Comparison of ENCODE assay signal across 31 mouse cellular contexts in genomic region chr16:21987956-21988355, GRCm38 (mm10). TPM values are rescaled to one million over a fixed set of nuclear protein-coding genes. Genes with fewer than 3 reads are reported as not detected.
DNase-seq lines count a peak whose midpoint lies in the region; ATAC-seq and TF ChIP-seq lines count a peak whose summit lies in the region.
"Had no signal": no experiment of that assay in that cellular context is flagged by ENCODE, and none has a peak within 500 bp of the region (broad histone marks: within the 10 kb centered on the region; RNA-seq: fewer than 3 reads in every experiment).

No protein-coding gene starts in this region.

- H3K27me3 ChIP-seq in CH12.LX (replicated peaks) = no peaks in the 10 kb centered on the region
- no peaks in the 10 kb centered on the region for H3K27me3 ChIP-seq in intestine, postnatal 0 days (replicated peaks; ENCODE audit: control insufficient read depth, insufficient read depth, low read length)
- H3K27me3 ChIP-seq: embryonic facial prominence, embryonic 13.5 days; forebrain, embryonic 12.5 days; forebrain, embryonic 15.5 days; heart, embryonic 13.5 days; hindbrain, embryonic 12.5 days; hindbrain, embryonic 15.5 days had no signal

- H3K9ac ChIP-seq in CH12.LX (ENCODE audit: insufficient read depth, low read depth) = no peak overlapping the region
- no peak overlapping the region for H3K9ac ChIP-seq in intestine, postnatal 0 days (ENCODE audit: low read depth, low read length)
- H3K9ac ChIP-seq: embryonic facial prominence, embryonic 13.5 days; forebrain, embryonic 12.5 days; forebrain, embryonic 15.5 days; heart, embryonic 13.5 days; hindbrain, embryonic 12.5 days; hindbrain, embryonic 15.5 days had no signal

- no peak for TF ChIP-seq CTCF in CH12.LX (conservative IDR thresholded peaks at IDR 0.05 in 1 of 2, IDR thresholded peaks at IDR 0.05 in 1 of 2; ENCODE audit: low read depth in 2 of 2, low read length in 2 of 2)
- no peak for TF ChIP-seq CTCF in intestine, postnatal 0 days (IDR thresholded peaks at IDR 0.05; ENCODE audit: low read depth)

- no peaks in the 10 kb centered on the region for H3K9me3 ChIP-seq in CH12.LX (replicated peaks; ENCODE audit: low read length)
- H3K9me3 ChIP-seq in intestine, postnatal 0 days (ENCODE audit: control insufficient read depth) = no peaks in the 10 kb centered on the region
- H3K9me3 ChIP-seq: embryonic facial prominence, embryonic 13.5 days; forebrain, embryonic 12.5 days; forebrain, embryonic 15.5 days; heart, embryonic 10.5 days; heart, embryonic 13.5 days; hindbrain, embryonic 12.5 days; hindbrain, embryonic 15.5 days had no signal

- no peak for TF ChIP-seq POLR2A in CH12.LX (IDR thresholded peaks at IDR 0.05; ENCODE audit: low read depth, low read length)

- 55% methylated on average over 5 of the region's 5 CpGs for WGBS in intestine, postnatal 0 days

- no peak overlapping the region for H3K4me3 ChIP-seq in CH12.LX (replicated peaks in 1 of 3; ENCODE audit: low read depth in 2 of 3, low read length in 2 of 3, poor library complexity in 1 of 3)
- no peak overlapping the region for H3K4me3 ChIP-seq in intestine, postnatal 0 days (ENCODE audit: low read depth, low read length)
- H3K4me3 ChIP-seq: embryonic facial prominence, embryonic 10.5 days; embryonic facial prominence, embryonic 13.5 days; erythroblast, embryonic 14.5 days; forebrain, embryonic 12.5 days; forebrain, embryonic 15.5 days; gastrocnemius, adult 2 months; heart, embryonic 10.5 days; heart, embryonic 13.5 days; hindbrain, embryonic 12.5 days; hindbrain, embryonic 15.5 days had no signal

- no peaks in the 10 kb centered on the region for H3K36me3 ChIP-seq in CH12.LX (replicated peaks in 1 of 2; ENCODE audit: control insufficient read depth in 1 of 2, insufficient read depth in 1 of 2, low read length in 1 of 2)
- peaks cover 4% of the 10 kb centered on the region; the same call in 1 of the 2 replicates for H3K36me3 ChIP-seq in intestine, postnatal 0 days (ENCODE audit: control insufficient read depth, insufficient read depth)
- H3K36me3 ChIP-seq: embryonic facial prominence, embryonic 10.5 days; embryonic facial prominence, embryonic 13.5 days; forebrain, embryonic 12.5 days; forebrain, embryonic 15.5 days; heart, embryonic 10.5 days; heart, embryonic 13.5 days; hindbrain, embryonic 12.5 days; hindbrain, embryonic 15.5 days had no signal

- no peak for TF ChIP-seq RAD21 in CH12.LX (IDR thresholded peaks at IDR 0.05; ENCODE audit: low read depth, low read length)

- no peak for TF ChIP-seq EP300 in CH12.LX (IDR thresholded peaks at IDR 0.05; ENCODE audit: low read length)

- H3K27ac ChIP-seq in CH12.LX (ENCODE audit: insufficient read depth, low read depth) = no peak overlapping the region
- H3K27ac ChIP-seq in intestine, postnatal 0 days (ENCODE audit: low read depth, low read length) = peak overlapping the region; percentile 60
- H3K27ac ChIP-seq: embryonic facial prominence, embryonic 10.5 days; embryonic facial prominence, embryonic 13.5 days; forebrain, embryonic 12.5 days; forebrain, embryonic 15.5 days; gastrocnemius, adult 2 months; heart, embryonic 10.5 days; heart, embryonic 13.5 days; hindbrain, embryonic 12.5 days; hindbrain, embryonic 15.5 days had no signal

- DNase-seq in CH12.LX (ENCODE audit: extremely low read depth) (peak; percentile 44), ES-CJ7 (ENCODE audit: low read depth, low spot score) (peak; percentile 63), ZHBTc4 (ENCODE audit: low read depth, low spot score) (peak; percentile 76), adipocyte (ENCODE audit: low spot score) (no peak)
- DNase-seq in kidney, adult 8-10 months = no peak
- DNase-seq in adrenal gland, adult 2 months = no peak
- DNase-seq: adrenal gland, adult 8-10 months; adrenal gland, postnatal 25 days; B cell, adult 2 months; cerebellum, adult 11-12 months; cerebellum, adult 8-10 months; cerebellum, postnatal 10 days; cerebellum, postnatal 36 days; embryo, embryonic 11 days; gastrocnemius, adult 2 months; gastrocnemius, postnatal 14 days; heart, adult 18-20 months; kidney, adult 11 months; kidney, adult 9 months had no signal

- H3K79me2 ChIP-seq in CH12.LX (replicated peaks; ENCODE audit: control insufficient read depth, extremely low read depth, insufficient read depth, poor library complexity, severe bottlenecking) = no peaks in the 10 kb centered on the region

- H3K4me2 ChIP-seq in CH12.LX (ENCODE audit: insufficient read depth, low read depth, poor library complexity, severe bottlenecking) = no peak overlapping the region
- H3K4me2 ChIP-seq in intestine, postnatal 0 days (replicated peaks; ENCODE audit: low read depth) = no peak overlapping the region
- H3K4me2 ChIP-seq: embryonic facial prominence, embryonic 13.5 days; forebrain, embryonic 12.5 days; forebrain, embryonic 15.5 days; heart, embryonic 13.5 days; hindbrain, embryonic 12.5 days; hindbrain, embryonic 15.5 days had no signal

- in situ Hi-C loops in CH12.LX (cut with MboI; ENCODE audit: low pct_ligation_motif_present, low pct_unique_long_range_greater_than_20kb, low sequenced_read_pairs) = no loop called here

- ATAC-seq in intestine, postnatal 0 days = peak; percentile 68
- ATAC-seq: forebrain, embryonic 15.5 days had no signal

- H3K4me1 ChIP-seq in CH12.LX (ENCODE audit: control insufficient read depth in 1 of 2, insufficient read depth in 2 of 2) = peaks cover 3 to 15% of the 10 kb centered on the region in 2 experiments; a peak in 3 of 4 replicates
- H3K4me1 ChIP-seq in intestine, postnatal 0 days (replicated peaks; ENCODE audit: control insufficient read depth, insufficient read depth, low read length) = no peaks in the 10 kb centered on the region
- H3K4me1 ChIP-seq: embryonic facial prominence, embryonic 13.5 days; forebrain, embryonic 12.5 days; forebrain, embryonic 15.5 days; heart, embryonic 10.5 days; heart, embryonic 13.5 days; hindbrain, embryonic 12.5 days; hindbrain, embryonic 15.5 days had no signal

- dilution Hi-C loops in CH12.LX (cut with MboI; ENCODE audit: extremely low pct_ligation_motif_present, extremely low pct_unique_long_range_greater_than_20kb, low sequenced_read_pairs) = no loop called here

TF ChIP-seq in CH12.LX, 34 proteins besides CTCF, POLR2A, EP300 and RAD21:
- TF ChIP-seq MAZ (IDR thresholded peaks at IDR 0.05; ENCODE audit: low read depth, low read length) = no peak
- TF ChIP-seq RCOR1 (conservative IDR thresholded peaks at IDR 0.05; ENCODE audit: low read depth, low read length) = no peak
- TF ChIP-seq BHLHE40 (IDR thresholded peaks at IDR 0.05; ENCODE audit: low read depth, low read length) = no peak
- TF ChIP-seq USF2 (conservative IDR thresholded peaks at IDR 0.05; ENCODE audit: low read depth, low read length) = no peak
- no peak for TF ChIP-seq SMC3 (IDR thresholded peaks at IDR 0.05; ENCODE audit: low read depth, low read length)
- no peak for TF ChIP-seq ELF1 (IDR thresholded peaks at IDR 0.05; ENCODE audit: low read depth, low read length)

RNA-seq across cellular contexts. Expression of gene Liph, which starts 7.5 kb away (rescaled TPM):
- total RNA-seq in CH12.LX (2012; rRNA removed) (3.4 and 6.1 TPM in 2 replicates), CH12.LX (2014; rRNA removed) (2.2 and 3.2 TPM in 2 replicates)
- polyA plus RNA-seq in CH12.LX (2012; ENCODE audit: insufficient read length, low read depth) = 2.1 and 2.6 TPM in 2 replicates
- polyA plus RNA-seq in intestine, postnatal 0 days (2015; fragmentation: Nextera tagmentation; extraction: Ambion mirVana) = 48.8 and 51.6 TPM in 2 replicates
- total RNA-seq in adrenal gland, adult 2 months (2021) = under 1 TPM; 0.26 to 0.79 TPM
- polyA plus RNA-seq in adrenal gland, adult 2 months (2012; rRNA removed) = 0.03 TPM in 1 of 2 replicates, not detected in the other
- total RNA-seq: gastrocnemius, adult 2 months; heart, postnatal 25 days; MEL had no signal

RNA-seq across cellular contexts. Expression of gene Senp2, which starts 21.3 kb away (rescaled TPM):
- total RNA-seq in CH12.LX (2012; rRNA removed) (37.8 and 45.8 TPM in 2 replicates), CH12.LX (2014; rRNA removed) (42.8 and 46.2 TPM in 2 replicates)
- polyA plus RNA-seq in CH12.LX (2012; ENCODE audit: insufficient read length, low read depth) = 60.5 and 60.8 TPM in 2 replicates
- 17.8 and 20.4 TPM in 2 replicates for polyA plus RNA-seq in intestine, postnatal 0 days (2015; fragmentation: Nextera tagmentation; extraction: Ambion mirVana)
- 10 to 100 TPM; 33.0 to 64.4 TPM for total RNA-seq in adrenal gland, adult 2 months (2021)
- 3.6 and 3.7 TPM in 2 replicates for polyA plus RNA-seq in adrenal gland, adult 2 months (2012; rRNA removed)

RNA-seq across cellular contexts. Expression of gene Tmem41a, which starts 40.6 kb away (rescaled TPM):
- total RNA-seq in CH12.LX (2012; rRNA removed) = 43.5 and 52.4 TPM in 2 replicates
- total RNA-seq in CH12.LX (2014; rRNA removed) = 59.9 and 62.0 TPM in 2 replicates
- polyA plus RNA-seq in CH12.LX (2012; ENCODE audit: insufficient read length, low read depth) = 87.1 and 93.9 TPM in 2 replicates
- 215 and 219 TPM in 2 replicates for polyA plus RNA-seq in intestine, postnatal 0 days (2015; fragmentation: Nextera tagmentation; extraction: Ambion mirVana)
- 10 to 100 TPM; 13.6 to 23.5 TPM for total RNA-seq in adrenal gland, adult 2 months (2021)
- polyA plus RNA-seq in adrenal gland, adult 2 months (2012; rRNA removed) = 12.9 and 15.2 TPM in 2 replicates

Comparison
In these comparisons a context has a peak if more than half of its experiments do, and no peak if none do; other contexts are left out.
1. DNase-seq: peak in CH12.LX (single experiment), ES-CJ7 (single experiment) and ZHBTc4 (single experiment); none in kidney, adult 8-10 months (0 of 2), adipocyte (single experiment) and adrenal gland, adult 2 months (single experiment).
2. RNA of gene Liph, which starts 7.5 kb away (polyA plus RNA-seq): 48.8 to 51.6 TPM in intestine, postnatal 0 days; 2.1 to 2.6 TPM in CH12.LX and 0.03 TPM in adrenal gland, adult 2 months; every median in the first group is over 10 times any median in the second.